Mouse (Mus musculus) spleen, adult 2 months (tissue): ENCODE measurements at regions not wholly inside any gene's neighbourhood (a gene's known extent, or its start where the extent isn't known, plus 50 kb on each side); places are given as distances from the start of the nearest gene placed in this dataset.

Source experiments
- DNase-seq, 2 experiments: peaks; one replicate each; pipeline versions ENCODE4 v3.0.0 to v3.0.0-alpha.2; 2012 to 2021; ENCODE audit warnings: low spot score in 2 of 2, low read depth in 1 of 2
- H3K27ac ChIP-seq: fragments of 200-500 bp; 2 replicates; pipeline ENCODE4 v1.5.1; 2012; ENCODE audit warnings: low read length, inconsistent platforms; ENCODE audit not compliant: insufficient read depth
- H3K27me3 ChIP-seq: fragments of 200-500 bp; 2 replicates; pipeline ENCODE4 v1.6.1; 2012; ENCODE audit warnings: mild to moderate bottlenecking, moderate library complexity, low read length, inconsistent platforms; ENCODE audit not compliant: control insufficient read depth, insufficient read depth
- H3K36me3 ChIP-seq: fragments of 200-500 bp; 2 replicates; pipeline ENCODE4 v1.6.1; 2012; ENCODE audit warnings: mild to moderate bottlenecking, low read length, inconsistent platforms; ENCODE audit not compliant: control insufficient read depth, insufficient read depth
- H3K4me1 ChIP-seq: fragments of 200-500 bp; 2 replicates; pipeline ENCODE4 v1.6.1; 2011; ENCODE audit warnings: inconsistent platforms; ENCODE audit not compliant: control insufficient read depth, insufficient read depth, insufficient read length
- H3K4me3 ChIP-seq: fragments of 200-500 bp; 2 replicates; pipeline ENCODE4 v1.5.1; 2011; ENCODE audit warnings: mild to moderate bottlenecking, inconsistent platforms; ENCODE audit not compliant: insufficient read depth, insufficient read length; ENCODE audit errors: extremely low read depth
- CTCF ChIP-seq: fragments of 200-500 bp; IDR thresholded peaks from 2 replicates; pipeline ENCODE4 v1.5.1; 2011; ENCODE audit warnings: mild to moderate bottlenecking, inconsistent platforms; ENCODE audit not compliant: insufficient read depth, insufficient read length, insufficient replicate concordance; ENCODE audit errors: extremely low read depth
- POLR2A ChIP-seq: fragments of 200-500 bp; IDR thresholded peaks from 2 replicates; pipeline ENCODE4 v1.6.1; 2011; ENCODE audit warnings: low read depth, low read length, inconsistent platforms
- WGBS: fragments of 180-500 bp; shearing (Covaris S2); methylation state at CpG from one replicate; pipeline ENCODE4 v1.1.7; 2018; 5-methylcytosine and 5-hydroxymethylcytosine counted together

DNA sequence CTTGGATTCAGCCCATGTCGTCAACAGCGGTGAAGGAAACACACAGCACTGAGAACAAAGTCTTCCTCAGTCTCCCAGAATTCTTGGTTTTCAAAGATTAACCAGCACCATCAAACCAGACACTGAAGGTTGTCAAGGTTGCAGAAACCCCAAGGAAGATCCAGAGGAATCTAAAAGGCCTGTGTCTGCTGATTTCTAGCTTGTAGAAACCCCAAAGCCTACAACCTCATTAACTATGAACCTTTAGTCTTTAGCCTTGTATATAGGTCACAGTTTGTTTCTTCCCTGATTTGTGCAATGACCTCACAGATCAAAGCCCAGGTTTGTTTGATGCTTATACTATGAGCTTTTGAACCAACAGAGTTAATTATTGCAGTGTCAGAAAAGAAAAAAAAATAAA lies 497.1 kb upstream of the Tnp1 start:
- TF ChIP-seq POLR2A (no peak), CTCF (no peak)
- no peaks in the 10 kb centered on the region for H3K4me1 ChIP-seq
- no peaks in the 10 kb centered on the region for H3K36me3 ChIP-seq
- no peak overlapping the region for H3K27ac ChIP-seq
- WGBS: 93% methylated on average over 2 of the region's 2 CpGs
- no peaks in the 10 kb centered on the region for H3K27me3 ChIP-seq
- no peak overlapping the region for H3K4me3 ChIP-seq
- no peak for DNase-seq

DNA sequence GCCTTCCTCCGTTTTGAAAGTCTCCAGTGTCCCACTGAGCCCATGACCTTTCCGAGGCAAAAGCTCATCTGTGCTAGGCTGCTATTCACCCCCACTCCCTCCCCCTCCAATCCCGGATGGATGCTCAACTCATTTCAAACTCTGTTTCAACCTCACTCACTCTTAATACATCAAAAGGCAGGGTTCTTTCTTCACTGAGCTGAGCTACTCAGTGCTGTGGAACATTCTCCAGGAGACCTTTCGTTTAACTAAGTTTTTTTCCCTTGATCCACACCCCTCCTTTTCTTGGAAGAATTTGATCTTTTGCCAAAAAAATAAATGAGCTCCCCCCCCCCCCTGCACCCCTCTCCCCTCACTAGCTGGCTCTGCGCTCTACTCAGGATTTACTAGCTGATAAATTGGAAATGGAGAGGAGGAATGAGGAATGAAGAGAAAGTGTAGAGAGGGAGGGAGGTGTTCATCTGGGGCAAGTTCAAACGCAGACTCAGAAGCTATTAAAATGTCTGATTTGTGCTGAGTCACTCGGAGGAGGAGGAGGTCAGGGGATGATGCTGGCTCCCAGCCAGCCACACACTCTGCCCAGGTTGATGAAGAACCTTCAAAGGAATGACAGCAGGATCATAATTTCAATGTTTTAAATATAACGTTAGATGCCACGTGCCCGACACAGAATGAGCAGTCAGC lies 491.5 kb upstream of the Tnp1 start:
- WGBS: 73% methylated on average over 10 of the region's 10 CpGs
- Histone ChIP-seq H3K4me1 (no peaks in the 10 kb centered on the region), H3K27ac (no peak overlapping the region), H3K36me3 (no peaks in the 10 kb centered on the region), H3K27me3 (no peaks in the 10 kb centered on the region), H3K4me3 (no peak overlapping the region)
- DNase-seq: no peak
- TF ChIP-seq POLR2A (no peak), CTCF (no peak)

DNA sequence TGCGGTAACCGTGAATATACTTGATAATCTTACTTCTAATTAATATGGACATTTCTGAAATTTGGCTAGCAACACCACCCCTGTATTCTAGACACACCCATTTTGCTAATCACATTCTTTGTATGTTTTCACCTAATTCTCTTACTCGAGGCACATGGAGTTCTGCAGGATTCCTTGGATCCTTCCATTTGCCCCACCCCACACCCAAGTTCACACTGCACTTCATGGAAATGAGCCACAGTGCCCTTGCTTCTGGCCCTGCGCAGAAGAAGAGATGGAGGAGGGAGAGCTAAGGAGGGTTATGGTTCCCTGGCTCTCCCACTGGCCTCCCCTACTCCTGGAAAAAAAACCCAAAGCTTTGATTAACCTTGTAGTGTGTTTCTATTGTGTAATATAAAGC lies 487.9 kb upstream of the Tnp1 start:
- TF ChIP-seq CTCF: no peak
- TF ChIP-seq POLR2A: no peak
- Histone ChIP-seq H3K4me3 (no peak overlapping the region), H3K27me3 (no peaks in the 10 kb centered on the region), H3K27ac (no peak overlapping the region), H3K36me3 (no peaks in the 10 kb centered on the region), H3K4me1 (no peaks in the 10 kb centered on the region)
- no peak for DNase-seq
- 79% methylated on average over 4 of the region's 4 CpGs for whole genome bisulfite sequencing

DNA sequence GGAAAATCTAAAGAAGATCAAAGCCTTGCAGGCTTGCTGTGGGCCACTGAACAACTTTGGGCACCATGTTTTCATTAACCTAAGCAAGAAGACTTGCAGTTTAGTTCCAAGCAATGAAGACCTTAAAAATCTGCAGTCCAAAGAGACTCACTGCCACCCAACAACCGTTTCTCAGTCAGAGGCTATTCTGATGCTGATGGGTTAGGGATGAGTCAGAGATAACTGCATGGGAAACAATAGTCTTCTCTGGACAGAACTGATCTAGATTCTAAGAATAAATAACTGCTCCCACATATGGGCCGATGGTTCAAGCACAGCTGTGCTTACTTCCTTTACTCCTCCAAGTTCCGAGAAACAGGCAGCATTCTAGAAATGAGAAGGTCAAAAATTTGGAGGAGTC lies 485.0 kb upstream of the Tnp1 start:
- no peak for DNase-seq
- Histone ChIP-seq H3K4me1 (no peaks in the 10 kb centered on the region), H3K4me3 (no peak overlapping the region), H3K27me3 (no peaks in the 10 kb centered on the region), H3K27ac (no peak overlapping the region), H3K36me3 (no peaks in the 10 kb centered on the region)
- TF ChIP-seq CTCF: no peak
- TF ChIP-seq POLR2A: no peak
- WGBS: 80% methylated on average over 3 of the region's 3 CpGs

DNA sequence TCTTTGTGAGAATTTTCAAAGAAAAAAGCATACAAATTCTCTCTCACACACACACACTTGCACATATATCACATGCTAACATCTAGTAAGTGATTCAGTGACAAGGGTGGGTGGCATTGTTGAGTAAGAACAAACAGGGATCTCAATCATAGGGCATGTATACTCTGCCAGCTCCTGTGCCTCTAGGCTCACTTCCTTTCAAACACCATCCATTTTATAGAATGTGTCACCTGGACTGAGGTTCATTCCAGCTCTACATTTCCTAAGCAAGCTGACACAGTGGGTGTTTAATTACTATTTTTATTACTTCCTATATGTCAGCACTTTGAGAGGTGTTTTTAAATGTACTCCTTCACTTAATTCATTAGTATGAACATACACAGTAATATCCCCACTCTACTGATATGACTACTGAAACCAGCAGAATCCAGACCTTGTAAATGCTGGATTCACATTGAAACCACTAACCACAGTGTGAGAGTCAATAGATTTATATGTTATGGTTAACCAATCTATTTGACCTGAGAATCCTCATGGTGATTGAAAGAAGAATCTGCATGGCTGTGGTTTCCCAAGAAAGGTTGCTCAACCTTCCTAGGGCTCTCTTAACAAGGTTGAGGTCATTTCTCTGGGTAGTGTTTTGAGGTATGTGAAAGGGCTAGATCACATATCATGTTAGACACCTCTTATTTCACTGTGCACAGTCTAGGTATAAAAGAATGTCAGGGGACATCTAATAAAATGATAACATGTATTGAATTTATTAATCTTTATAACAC lies 480.5 kb upstream of the Tnp1 start:
- DNase-seq: no peak
- Histone ChIP-seq H3K36me3 (no peaks in the 10 kb centered on the region), H3K27me3 (no peaks in the 10 kb centered on the region), H3K27ac (no peak overlapping the region), H3K4me3 (no peak overlapping the region), H3K4me1 (no peaks in the 10 kb centered on the region)
- no peak for TF ChIP-seq CTCF
- TF ChIP-seq POLR2A: no peak

DNA sequence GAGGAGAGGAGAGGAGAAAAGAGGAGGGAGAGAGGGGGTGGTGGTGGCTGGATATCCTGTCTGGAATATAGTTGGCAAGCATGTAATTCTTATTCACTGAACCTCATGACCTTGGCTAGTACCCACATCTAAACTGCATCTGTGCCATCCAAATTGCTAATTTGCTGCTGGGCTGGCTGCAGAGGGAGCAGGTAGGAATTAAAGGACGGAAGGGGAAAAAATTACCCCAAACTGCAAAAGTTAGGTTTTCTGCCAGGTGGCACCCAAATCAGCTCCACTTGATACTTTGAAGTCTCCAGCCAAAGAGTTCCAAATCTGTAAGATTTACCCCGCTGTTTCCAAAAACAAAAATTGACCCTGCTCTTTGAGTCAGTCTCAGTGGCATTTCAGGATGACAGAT lies 466.2 kb upstream of the Tnp1 start:
- Histone ChIP-seq H3K36me3 (no peaks in the 10 kb centered on the region), H3K4me3 (no peak overlapping the region), H3K27me3 (no peaks in the 10 kb centered on the region), H3K27ac (no peak overlapping the region), H3K4me1 (no peaks in the 10 kb centered on the region)
- TF ChIP-seq POLR2A: no peak
- no peak for TF ChIP-seq CTCF
- 81% methylated on average over 2 of the region's 2 CpGs for WGBS
- DNase-seq: no peak

DNA sequence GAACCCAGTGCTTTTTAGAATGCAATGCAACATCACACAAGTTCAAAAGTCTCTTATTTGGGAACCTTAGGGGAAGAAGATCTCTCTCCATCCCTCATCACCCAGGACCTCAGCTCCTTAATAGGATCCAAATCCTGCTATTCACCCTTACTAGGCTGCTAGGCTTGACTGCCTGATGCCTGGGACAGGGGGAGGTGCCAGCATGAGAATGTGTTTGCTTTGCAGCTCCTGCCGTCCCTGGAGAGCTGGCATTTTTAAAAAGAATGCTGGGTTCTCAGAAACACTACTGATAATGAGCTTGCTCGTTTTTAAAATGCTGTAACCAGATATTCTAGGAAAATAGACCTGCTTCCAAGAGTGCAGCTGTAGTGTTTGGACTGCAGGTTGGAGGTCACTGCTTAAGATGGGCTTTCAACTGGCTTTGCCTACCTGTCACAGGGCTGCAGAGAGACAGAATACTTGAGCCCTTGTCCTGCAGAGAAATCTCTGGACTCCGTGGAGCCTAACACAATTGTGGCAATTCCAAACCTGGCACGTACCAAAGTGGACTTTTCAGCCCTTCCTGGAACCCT lies 463.7 kb upstream of the Tnp1 start:
- Histone ChIP-seq H3K4me1 (no peaks in the 10 kb centered on the region), H3K27ac (no peak overlapping the region), H3K36me3 (no peaks in the 10 kb centered on the region), H3K4me3 (no peak overlapping the region), H3K27me3 (no peaks in the 10 kb centered on the region)
- no peak for DNase-seq
- TF ChIP-seq CTCF: no peak
- TF ChIP-seq POLR2A: no peak
- WGBS: 68% methylated on average over 4 of the region's 4 CpGs
